ENCODE assay signal across 9 mouse cellular contexts in the genomic region with DNA sequence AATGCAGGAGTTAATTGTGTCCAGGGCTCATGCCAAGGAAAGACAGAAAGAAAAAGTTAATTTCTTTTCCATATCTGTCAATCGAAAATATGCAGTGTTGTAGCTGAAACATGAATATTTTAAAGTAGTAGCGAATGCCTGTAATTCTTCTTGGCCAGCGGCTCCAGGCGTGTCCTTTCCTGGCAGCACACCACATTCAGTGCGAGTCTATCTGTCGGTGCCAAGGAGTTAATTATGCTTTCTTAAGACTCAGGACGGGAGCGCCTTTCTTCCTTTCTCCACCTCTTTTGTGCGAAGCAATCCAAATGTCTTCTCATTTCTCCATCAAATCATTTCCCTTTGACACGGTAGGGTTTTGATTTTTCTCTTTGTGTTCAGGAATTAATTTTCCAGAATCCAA.
DNase-seq lines count a peak whose midpoint lies in the region; ATAC-seq and TF ChIP-seq lines count a peak whose summit lies in the region.
"Had no signal": no experiment of that assay in that cellular context is flagged by ENCODE, and none has a peak within 500 bp of the region (broad histone marks: within the 10 kb centered on the region; RNA-seq: fewer than 3 reads in every experiment).

No protein-coding gene starts in this region.

- H3K4me2 ChIP-seq in forebrain, embryonic 13.5 days, result no peak overlapping the region
- no peak overlapping the region for H3K4me2 ChIP-seq in forebrain, embryonic 11.5 days (ENCODE audit: low read depth, low read length, severe bottlenecking)
- no peak overlapping the region for H3K4me2 ChIP-seq in limb, embryonic 14.5 days (replicated peaks; ENCODE audit: low read depth, low read length, severe bottlenecking)
- peak overlapping the region; percentile 9; the same call in 1 of the 2 replicates for H3K4me2 ChIP-seq in lung, embryonic 16.5 days (ENCODE audit: low read depth, low read length)
- H3K4me2 ChIP-seq in kidney, embryonic 14.5 days (replicated peaks; ENCODE audit: low read depth, low read length), result no peak overlapping the region
- H3K4me2 ChIP-seq: hindbrain, embryonic 13.5 days had no signal

- WGBS in forebrain, embryonic 13.5 days, result 45% methylated on average over 10 of the region's 10 CpGs
- 67% methylated on average over 10 of the region's 10 CpGs for WGBS in forebrain, embryonic 11.5 days
- WGBS in limb, embryonic 14.5 days, result 71% methylated on average over 10 of the region's 10 CpGs
- WGBS in limb, embryonic 10.5 days, result 87% methylated on average over 10 of the region's 10 CpGs
- 53% methylated on average over 10 of the region's 10 CpGs for WGBS in lung, embryonic 16.5 days
- WGBS in kidney, embryonic 14.5 days, result 73% methylated on average over 10 of the region's 10 CpGs

- H3K27me3 ChIP-seq in forebrain, embryonic 13.5 days, result no peaks in the 10 kb centered on the region
- no peaks in the 10 kb centered on the region for H3K27me3 ChIP-seq in forebrain, embryonic 11.5 days (ENCODE audit: control insufficient read depth, insufficient read depth, low read length)
- H3K27me3 ChIP-seq in limb, embryonic 14.5 days (ENCODE audit: control insufficient read depth, insufficient read depth, low read length), result no peaks in the 10 kb centered on the region
- H3K27me3 ChIP-seq in limb, embryonic 10.5 days (ENCODE audit: low read depth, poor library complexity, severe bottlenecking), result no peaks in the 10 kb centered on the region
- no peaks in the 10 kb centered on the region for H3K27me3 ChIP-seq in lung, embryonic 16.5 days (ENCODE audit: control insufficient read depth, insufficient read depth, low read depth, low read length)
- no peaks in the 10 kb centered on the region for H3K27me3 ChIP-seq in kidney, embryonic 14.5 days (ENCODE audit: control insufficient read depth, insufficient read depth, low read length)
- H3K27me3 ChIP-seq: hindbrain, embryonic 13.5 days had no signal

- H3K9ac ChIP-seq in forebrain, embryonic 13.5 days, result no peak overlapping the region
- no peak overlapping the region for H3K9ac ChIP-seq in forebrain, embryonic 11.5 days (ENCODE audit: low read length)
- no peak overlapping the region for H3K9ac ChIP-seq in limb, embryonic 14.5 days (ENCODE audit: low read depth, low read length, severe bottlenecking)
- H3K9ac ChIP-seq in lung, embryonic 16.5 days (ENCODE audit: low read length), result no peak overlapping the region
- no peak overlapping the region for H3K9ac ChIP-seq in kidney, embryonic 14.5 days (ENCODE audit: low read depth, low read length)
- H3K9ac ChIP-seq: hindbrain, embryonic 13.5 days had no signal

- H3K4me3 ChIP-seq in forebrain, embryonic 13.5 days, result no peak overlapping the region
- H3K4me3 ChIP-seq in forebrain, embryonic 11.5 days (ENCODE audit: low read depth, low read length), result no peak overlapping the region
- H3K4me3 ChIP-seq in limb, embryonic 14.5 days (replicated peaks; ENCODE audit: low read length), result no peak overlapping the region
- no peak overlapping the region for H3K4me3 ChIP-seq in limb, embryonic 10.5 days
- no peak overlapping the region for H3K4me3 ChIP-seq in lung, embryonic 16.5 days (ENCODE audit: low read length)
- H3K4me3 ChIP-seq in kidney, embryonic 14.5 days (ENCODE audit: low read length), result no peak overlapping the region
- H3K4me3 ChIP-seq: hindbrain, embryonic 13.5 days had no signal

- no peaks in the 10 kb centered on the region for H3K4me1 ChIP-seq in forebrain, embryonic 13.5 days
- no peaks in the 10 kb centered on the region for H3K4me1 ChIP-seq in forebrain, embryonic 11.5 days (replicated peaks; ENCODE audit: control insufficient read depth, insufficient read depth, low read length)
- peaks cover 5% of the 10 kb centered on the region; the same call in 1 of the 2 replicates for H3K4me1 ChIP-seq in limb, embryonic 14.5 days (ENCODE audit: control insufficient read depth, insufficient read depth, low read length)
- peaks cover 5% of the 10 kb centered on the region; the same call in 1 of the 2 replicates for H3K4me1 ChIP-seq in limb, embryonic 10.5 days
- H3K4me1 ChIP-seq in lung, embryonic 16.5 days (replicated peaks; ENCODE audit: control insufficient read depth, insufficient read depth, low read length), result peaks cover 2% of the 10 kb centered on the region; the same call in 1 of the 2 replicates
- H3K4me1 ChIP-seq in kidney, embryonic 14.5 days (ENCODE audit: control insufficient read depth, insufficient read depth, low read length), result no peaks in the 10 kb centered on the region
- H3K4me1 ChIP-seq: hindbrain, embryonic 13.5 days had no signal

- ATAC-seq in forebrain, embryonic 13.5 days, result peak; percentile 71
- ATAC-seq in forebrain, embryonic 11.5 days (replicated peaks; ENCODE audit: low FRiP score), result no peak
- no peak for ATAC-seq in limb, embryonic 14.5 days (ENCODE audit: low FRiP score, low read depth)
- ATAC-seq in lung, embryonic 16.5 days (ENCODE audit: low read depth), result no peak
- ATAC-seq in kidney, embryonic 14.5 days (ENCODE audit: low FRiP score, low TSS enrichment), result no peak

- no peak for TF ChIP-seq POLR2A in limb, embryonic 14.5 days (IDR thresholded peaks at IDR 0.05; ENCODE audit: borderline replicate concordance, extremely low read depth, insufficient read depth, insufficient read length)

- H3K9me3 ChIP-seq in forebrain, embryonic 13.5 days (replicated peaks), result no peaks in the 10 kb centered on the region
- no peaks in the 10 kb centered on the region for H3K9me3 ChIP-seq in forebrain, embryonic 11.5 days (ENCODE audit: control insufficient read depth, low read length)
- no peaks in the 10 kb centered on the region for H3K9me3 ChIP-seq in limb, embryonic 14.5 days (ENCODE audit: control insufficient read depth, low read length)
- H3K9me3 ChIP-seq in limb, embryonic 10.5 days (replicated peaks), result no peaks in the 10 kb centered on the region
- H3K9me3 ChIP-seq in lung, embryonic 16.5 days (ENCODE audit: control insufficient read depth, low read length), result no peaks in the 10 kb centered on the region
- no peaks in the 10 kb centered on the region for H3K9me3 ChIP-seq in kidney, embryonic 14.5 days (ENCODE audit: control insufficient read depth, low read length)
- H3K9me3 ChIP-seq: hindbrain, embryonic 13.5 days had no signal

- no peak overlapping the region for H3K27ac ChIP-seq in forebrain, embryonic 13.5 days
- no peak overlapping the region for H3K27ac ChIP-seq in forebrain, embryonic 11.5 days (ENCODE audit: low read depth, low read length)
- H3K27ac ChIP-seq in limb, embryonic 14.5 days (replicated peaks; ENCODE audit: low read depth, low read length), result no peak overlapping the region
- no peak overlapping the region for H3K27ac ChIP-seq in limb, embryonic 10.5 days
- H3K27ac ChIP-seq in lung, embryonic 16.5 days (ENCODE audit: low read length), result no peak overlapping the region
- H3K27ac ChIP-seq in kidney, embryonic 14.5 days (ENCODE audit: low read depth, low read length), result no peak overlapping the region
- H3K27ac ChIP-seq: hindbrain, embryonic 13.5 days had no signal

- H3K36me3 ChIP-seq in forebrain, embryonic 13.5 days (ENCODE audit: poor library complexity, severe bottlenecking), result no peaks in the 10 kb centered on the region
- H3K36me3 ChIP-seq in forebrain, embryonic 11.5 days (ENCODE audit: control insufficient read depth, insufficient read depth, low read length), result no peaks in the 10 kb centered on the region
- H3K36me3 ChIP-seq in limb, embryonic 14.5 days (ENCODE audit: control insufficient read depth, insufficient read depth, low read length), result no peaks in the 10 kb centered on the region
- no peaks in the 10 kb centered on the region for H3K36me3 ChIP-seq in limb, embryonic 10.5 days
- no peaks in the 10 kb centered on the region for H3K36me3 ChIP-seq in lung, embryonic 16.5 days (ENCODE audit: control insufficient read depth, insufficient read depth, low read length)
- H3K36me3 ChIP-seq in kidney, embryonic 14.5 days (ENCODE audit: control insufficient read depth, insufficient read depth, low read length), result no peaks in the 10 kb centered on the region
- H3K36me3 ChIP-seq: hindbrain, embryonic 13.5 days had no signal

- DNase-seq in forebrain, embryonic 11.5 days (ENCODE audit: low spot score), result no peak
- DNase-seq in limb, embryonic 14.5 days (ENCODE audit: low spot score), result peak; percentile 16
- DNase-seq in limb, embryonic 10.5 days (ENCODE audit: low spot score), result no peak
- peak; percentile 35 for DNase-seq in fibroblast of lung, adult 2 months (ENCODE audit: low read depth)
- no peak for DNase-seq in thymus, postnatal 4 days

Comparison
In these comparisons a context has a peak if more than half of its experiments do, and no peak if none do; other contexts are left out.
1. DNase-seq: peak in limb, embryonic 14.5 days (single experiment) and fibroblast of lung, adult 2 months (single experiment); none in forebrain, embryonic 11.5 days (single experiment), limb, embryonic 10.5 days (single experiment) and thymus, postnatal 4 days (single experiment).